Mouse (Mus musculus) thymus, adult 2 months (tissue): ENCODE measurements at regions not wholly inside any gene's neighbourhood (a gene's known extent, or its start where the extent isn't known, plus 50 kb on each side); places are given as distances from the start of the nearest gene placed in this dataset.

Experiments
- DNase-seq: peaks from one replicate; pipeline ENCODE4 v3.0.0; 2021
- H3K27ac ChIP-seq: fragments of 200-500 bp; 2 replicates; pipeline ENCODE4 v1.5.1; 2012; ENCODE audit warnings: low read length, control low read depth; ENCODE audit not compliant: control insufficient read depth, insufficient read depth
- H3K27me3 ChIP-seq: fragments of 200-500 bp; 2 replicates; pipeline ENCODE4 v1.6.1; 2012; ENCODE audit warnings: mild to moderate bottlenecking, low read length, moderate library complexity, mixed read lengths; ENCODE audit not compliant: control insufficient read depth, insufficient read depth
- H3K36me3 ChIP-seq: fragments of 200-500 bp; 2 replicates; pipeline ENCODE4 v1.6.1; 2012; ENCODE audit warnings: mild to moderate bottlenecking, low read length, moderate library complexity; ENCODE audit not compliant: control insufficient read depth, insufficient read depth
- H3K4me1 ChIP-seq: fragments of 200-500 bp; replicated peaks from 2 replicates; pipeline ENCODE4 v1.6.1; 2012; ENCODE audit warnings: low read length; ENCODE audit not compliant: control insufficient read depth, insufficient read depth
- H3K4me3 ChIP-seq: fragments of 200-500 bp; 2 replicates; pipeline ENCODE4 v1.5.1; 2012; ENCODE audit warnings: mild to moderate bottlenecking, low read length, control low read depth, moderate library complexity; ENCODE audit not compliant: control insufficient read depth, insufficient read depth
- CTCF ChIP-seq: fragments of 200-500 bp; IDR thresholded peaks from 2 replicates; pipeline ENCODE4 v1.5.1; 2012; ENCODE audit warnings: mild to moderate bottlenecking, control low read depth, low read length, moderate library complexity, borderline replicate concordance; ENCODE audit not compliant: control insufficient read depth, poor library complexity, insufficient read depth; ENCODE audit errors: extremely low read depth
- POLR2A ChIP-seq: fragments of 200-500 bp; IDR thresholded peaks from 2 replicates; pipeline ENCODE4 v1.6.1; 2012; ENCODE audit warnings: mild to moderate bottlenecking, low read length, control low read depth, moderate library complexity; ENCODE audit not compliant: control insufficient read depth, poor library complexity, insufficient read depth; ENCODE audit errors: extremely low read depth
- WGBS: fragments of 180-500 bp; shearing (Covaris S2); methylation state at CpG from one replicate; pipeline ENCODE4 v1.1.7; 2018; 5-methylcytosine and 5-hydroxymethylcytosine counted together

DNA sequence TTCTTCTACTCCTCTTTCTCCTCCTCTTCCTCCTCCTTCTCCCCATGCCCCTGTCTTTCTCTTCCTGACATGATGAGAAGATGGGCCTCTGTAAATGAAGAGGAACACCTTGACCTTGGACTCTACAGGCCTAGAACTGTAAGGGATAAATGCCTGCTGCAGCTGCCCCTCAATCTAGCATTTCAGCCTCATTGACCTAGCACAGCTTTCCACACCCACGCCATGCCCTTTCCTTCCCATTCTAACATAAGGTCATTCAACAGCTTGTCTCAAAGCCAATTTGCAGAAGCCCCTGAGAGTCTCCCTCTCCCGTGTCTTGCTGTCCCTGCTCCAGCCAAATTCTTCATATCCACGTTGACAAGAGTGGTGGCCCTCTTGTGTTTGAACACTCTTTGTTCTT is 63.8 kb upstream of the Dscam start:
- no peak overlapping the region for H3K27ac ChIP-seq
- no peak for DNase-seq

DNA sequence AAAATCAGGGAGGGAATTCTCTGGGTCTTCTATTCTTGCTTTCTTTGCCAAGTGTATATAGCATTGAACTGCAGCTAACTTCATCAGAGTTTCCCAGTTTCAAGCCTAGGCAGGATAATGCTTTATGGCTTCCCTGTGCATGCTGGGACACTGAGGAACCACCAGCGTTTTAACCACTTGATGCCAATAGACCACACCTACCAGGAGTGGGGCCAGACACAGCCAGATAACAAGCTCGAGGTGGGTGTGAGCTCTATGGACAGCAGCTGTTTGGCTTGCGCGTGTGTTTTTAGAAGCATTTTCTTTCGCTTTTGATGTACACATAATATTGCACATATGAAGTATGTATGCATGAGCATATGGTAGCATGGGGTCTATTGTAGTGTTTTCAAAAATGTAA is 69.1 kb upstream of the Dscam start:
- Histone ChIP-seq H3K27ac (no peak overlapping the region), H3K4me1 (no peaks in the 10 kb centered on the region), H3K36me3 (no peaks in the 10 kb centered on the region), H3K27me3 (no peaks in the 10 kb centered on the region), H3K4me3 (no peak overlapping the region)
- WGBS: 77% methylated on average over 5 of the region's 5 CpGs
- no peak for TF ChIP-seq CTCF
- no peak for TF ChIP-seq POLR2A
- no peak for DNase-seq

More for the DNA sequence above, 63.8 kb upstream of the Dscam start:
- H3K4me3 ChIP-seq: no peak overlapping the region
- H3K36me3 ChIP-seq: no peaks in the 10 kb centered on the region
- H3K4me1 ChIP-seq: no peaks in the 10 kb centered on the region
- no peaks in the 10 kb centered on the region for H3K27me3 ChIP-seq
- TF ChIP-seq CTCF (no peak), POLR2A (no peak)
- 85% methylated on average over 3 of the region's 3 CpGs for WGBS

DNA sequence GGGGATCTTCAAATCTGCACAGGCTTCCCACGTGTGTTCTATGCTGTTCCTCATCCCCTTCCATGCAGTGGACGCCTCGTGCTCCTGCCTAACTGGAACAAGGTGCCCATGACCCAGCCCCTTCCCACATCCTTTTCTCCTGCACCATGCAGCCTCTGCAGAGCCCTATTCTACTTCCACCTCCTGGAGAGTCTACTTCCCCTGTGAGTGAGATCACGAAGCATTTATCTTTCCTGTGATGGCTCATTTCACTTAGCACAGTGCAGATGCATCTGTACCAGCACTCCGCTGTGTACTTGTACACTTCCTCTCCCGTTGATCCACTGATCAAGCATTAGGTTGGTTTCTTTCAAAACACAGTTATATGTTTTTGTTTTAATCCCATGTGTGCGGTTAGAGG is 69.5 kb upstream of the Dscam start:
- Histone ChIP-seq H3K36me3 (no peaks in the 10 kb centered on the region), H3K4me1 (no peaks in the 10 kb centered on the region), H3K4me3 (no peak overlapping the region), H3K27ac (no peak overlapping the region), H3K27me3 (no peaks in the 10 kb centered on the region)
- 38% methylated on average over 7 of the region's 7 CpGs for WGBS
- TF ChIP-seq POLR2A: no peak
- no peak for TF ChIP-seq CTCF
- DNase-seq: no peak

DNA sequence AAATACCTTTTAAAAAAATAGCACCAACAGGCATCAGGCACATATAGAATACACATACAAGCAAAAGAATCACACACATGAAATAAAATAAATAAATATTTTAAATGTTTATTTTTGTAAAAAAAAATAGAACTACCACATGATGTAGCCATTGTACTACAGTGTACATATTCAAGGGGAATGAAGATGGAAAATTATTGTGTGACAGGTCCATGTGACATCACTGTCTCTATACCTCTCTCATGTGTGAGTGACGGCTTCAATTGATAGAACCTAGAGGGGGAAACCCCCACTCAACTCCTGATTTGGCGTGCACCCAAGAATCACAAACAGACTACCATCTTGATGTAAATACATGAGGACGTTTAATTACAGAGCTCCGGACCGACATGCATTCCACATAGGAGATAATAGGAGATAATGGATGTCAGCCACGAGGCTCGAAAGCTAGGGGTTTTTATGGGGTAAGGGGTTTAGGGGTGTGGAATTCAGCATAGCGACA is 70.4 kb upstream of the Dscam start:
- no peak overlapping the region for H3K4me3 ChIP-seq
- DNase-seq: no peak
- no peak overlapping the region for H3K27ac ChIP-seq
- TF ChIP-seq POLR2A (no peak), CTCF (no peak)
- no peaks in the 10 kb centered on the region for H3K36me3 ChIP-seq
- H3K27me3 ChIP-seq: no peaks in the 10 kb centered on the region
- 89% methylated on average over 8 of the region's 8 CpGs for WGBS
- H3K4me1 ChIP-seq: no peaks in the 10 kb centered on the region

DNA sequence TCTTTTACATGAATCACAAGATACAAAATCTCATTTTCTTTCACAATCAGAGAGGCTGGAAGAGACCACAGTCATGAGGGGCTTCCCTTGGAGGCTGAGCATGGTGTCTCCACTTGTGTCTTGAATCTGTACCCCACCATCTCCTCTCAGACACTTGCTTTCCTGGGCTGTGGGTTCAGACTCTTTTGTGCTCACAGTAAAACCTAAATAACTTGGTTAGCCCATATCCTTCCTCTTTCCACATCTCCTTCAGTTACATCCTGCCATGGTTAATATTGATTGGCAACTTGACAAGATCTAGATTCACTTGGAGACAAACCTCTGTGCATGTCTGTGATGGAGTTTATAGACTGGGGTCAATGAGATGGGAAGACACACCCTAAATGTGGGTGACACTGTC is 71.1 kb upstream of the Dscam start:
- Histone ChIP-seq H3K27me3 (no peaks in the 10 kb centered on the region), H3K36me3 (no peaks in the 10 kb centered on the region), H3K27ac (no peak overlapping the region), H3K4me3 (no peak overlapping the region), H3K4me1 (no peaks in the 10 kb centered on the region)
- no peak for TF ChIP-seq CTCF
- TF ChIP-seq POLR2A: no peak
- no peak for DNase-seq

DNA sequence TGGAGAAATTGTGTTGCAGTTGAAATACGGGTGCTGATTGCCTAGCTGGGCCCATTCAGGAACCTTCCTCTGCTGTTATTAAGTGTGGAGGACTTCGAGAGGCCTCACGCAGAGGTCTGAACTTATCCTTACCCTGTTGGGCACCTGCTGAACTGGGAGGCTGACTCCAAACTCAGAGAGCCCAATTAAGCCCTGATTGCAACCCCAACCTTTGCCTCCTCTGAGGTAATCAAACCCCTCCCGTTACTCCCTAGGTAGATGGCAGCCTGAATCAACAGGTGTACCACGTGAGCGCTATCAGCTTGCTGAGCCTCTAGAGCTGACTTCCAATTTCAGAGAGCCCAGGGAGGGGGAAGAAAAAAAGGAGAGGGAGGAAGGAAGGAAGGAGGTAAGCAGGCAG is 79.9 kb upstream of the Dscam start:
- no peaks in the 10 kb centered on the region for H3K36me3 ChIP-seq
- WGBS: 93% methylated on average over 6 of the region's 6 CpGs
- TF ChIP-seq CTCF (no peak), POLR2A (no peak)
- DNase-seq: no peak
- H3K27me3 ChIP-seq: no peaks in the 10 kb centered on the region
- H3K4me1 ChIP-seq: no peaks in the 10 kb centered on the region
- H3K27ac ChIP-seq: no peak overlapping the region
- no peak overlapping the region for H3K4me3 ChIP-seq

DNA sequence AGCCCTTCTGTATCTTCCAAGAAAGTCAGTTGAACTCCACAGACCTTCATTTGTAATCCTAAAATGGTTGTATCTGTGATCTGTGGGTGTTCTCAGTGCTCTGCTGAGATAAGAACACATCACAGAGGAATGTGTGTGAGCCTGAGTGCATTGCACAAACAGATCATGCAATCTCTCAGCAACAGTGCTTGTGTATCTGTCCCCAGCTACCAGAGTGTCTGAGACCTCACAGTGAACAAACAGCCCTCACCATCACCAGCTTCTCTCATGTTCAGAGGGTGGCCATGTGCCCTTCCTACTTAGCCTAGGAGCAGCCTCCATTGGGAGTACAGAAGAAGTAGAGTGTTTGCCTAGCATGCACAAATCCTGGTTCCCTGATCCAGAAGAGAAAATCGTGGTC is 82.0 kb upstream of the Dscam start:
- H3K4me3 ChIP-seq: no peak overlapping the region
- no peaks in the 10 kb centered on the region for H3K36me3 ChIP-seq
- TF ChIP-seq CTCF: no peak
- TF ChIP-seq POLR2A: no peak
- no peak overlapping the region for H3K27ac ChIP-seq
- no peaks in the 10 kb centered on the region for H3K4me1 ChIP-seq
- 87% methylated on average over 1 of the region's 1 CpGs for WGBS
- no peak for DNase-seq
- H3K27me3 ChIP-seq: no peaks in the 10 kb centered on the region
